Mouse (Mus musculus) fat pad, adult 2 months (tissue): ENCODE results near the gene Zfp663.
A peak's percentile ranks its signal among the peaks of the same experiment; 100 is the strongest.

Source experiments
- DNase-seq: peaks from one replicate; pipeline ENCODE4 v3.0.0-alpha.2; 2011; ENCODE audit warnings: low read depth, low spot score; ENCODE audit errors: extremely low read depth

Gene Zfp663

DNA sequence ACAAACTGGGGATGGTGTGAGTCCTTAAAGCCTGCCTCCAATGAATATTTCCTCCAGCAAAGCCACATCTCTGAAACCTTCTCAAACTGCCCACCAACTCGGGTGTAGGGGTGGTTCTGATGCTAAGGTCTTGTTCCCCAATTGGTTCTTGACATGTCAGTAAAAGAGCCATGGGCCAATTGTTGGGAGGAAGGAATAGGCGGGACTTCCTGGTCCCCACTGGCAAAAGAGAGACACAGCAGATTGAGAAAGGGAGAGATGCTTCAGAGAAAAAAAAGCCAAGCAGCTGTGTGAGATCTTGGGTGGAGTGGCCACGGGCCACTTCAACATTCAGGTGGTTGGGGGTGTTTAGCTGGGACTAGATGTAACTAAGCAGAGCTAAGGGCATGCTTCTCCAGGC is 2.5 kb upstream of the Zfp663 start:
- DNase-seq: no peak

DNA sequence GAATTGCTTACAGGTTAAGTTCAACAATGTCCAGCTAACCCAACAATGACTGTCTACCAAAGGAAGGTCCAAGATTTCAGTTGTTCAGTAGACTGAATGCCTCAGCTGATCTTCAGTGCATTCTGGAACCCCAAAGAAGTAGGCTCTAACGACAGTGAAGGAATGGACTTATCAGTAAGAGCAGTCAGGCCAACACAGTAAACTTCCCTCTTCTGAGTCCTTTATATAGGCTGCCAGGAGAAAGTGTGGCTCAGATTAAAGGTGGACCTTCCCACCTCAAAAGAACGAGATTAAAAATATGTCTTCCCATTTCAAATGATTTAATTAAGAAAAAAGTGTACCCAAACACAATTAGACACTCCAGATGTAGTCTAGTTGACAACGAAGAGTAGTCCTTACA is 1.8 kb upstream of the Zfp663 start:
- no peak for DNase-seq

DNA sequence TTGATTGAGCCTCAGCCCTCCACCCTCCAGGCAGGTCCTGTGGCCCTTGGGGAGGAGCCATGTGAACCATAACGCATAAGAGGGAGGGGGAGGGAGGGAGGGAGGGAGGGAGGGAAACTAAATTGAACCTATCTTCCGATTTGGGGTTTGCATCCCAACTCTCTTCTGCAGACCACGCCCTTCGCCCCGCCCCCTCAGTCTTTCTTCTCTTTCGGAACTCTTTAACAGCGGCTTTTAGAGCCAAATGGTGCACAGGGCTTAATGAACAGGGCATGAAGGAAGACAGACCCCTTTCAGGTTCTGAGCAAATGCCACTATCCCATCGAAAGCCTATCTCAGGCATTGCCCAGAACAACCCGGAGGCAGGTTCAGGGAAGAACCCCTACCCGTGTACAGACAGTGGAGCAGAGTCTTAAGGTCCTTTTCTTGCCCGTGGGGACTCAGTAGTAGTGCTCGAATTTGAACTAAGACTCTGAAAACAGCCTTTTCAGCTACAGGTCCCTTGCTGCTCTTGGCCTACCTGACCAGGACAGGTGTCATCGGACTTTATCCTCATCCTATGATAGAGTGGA is 575 bp downstream of the Zfp663 start:
- no peak for DNase-seq

DNA sequence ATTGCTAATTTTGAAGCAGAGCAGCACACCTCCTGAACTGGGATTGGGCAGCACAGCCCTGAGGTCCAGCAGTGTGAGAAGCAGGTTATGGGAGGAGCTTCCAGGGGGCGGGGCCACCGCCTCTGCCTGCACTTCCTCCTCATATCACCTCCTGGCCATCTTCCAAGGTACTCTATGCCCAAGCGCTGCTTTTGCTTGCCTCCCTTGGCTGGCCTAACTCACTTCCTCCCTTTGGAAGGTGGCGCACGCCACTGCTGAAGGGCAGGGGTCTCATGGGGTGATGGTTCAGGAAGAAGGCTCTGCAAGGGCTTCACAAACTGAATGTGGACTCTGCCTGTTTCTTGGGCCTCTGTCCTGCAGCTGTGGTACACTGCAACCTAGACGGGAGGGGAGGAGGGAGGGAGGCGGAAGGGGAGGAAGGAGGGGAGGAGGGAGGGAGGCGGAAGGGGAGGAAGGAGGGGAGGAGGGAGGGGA is 1.4 kb downstream of the Zfp663 start:
- DNase-seq: peak; percentile 16

DNA sequence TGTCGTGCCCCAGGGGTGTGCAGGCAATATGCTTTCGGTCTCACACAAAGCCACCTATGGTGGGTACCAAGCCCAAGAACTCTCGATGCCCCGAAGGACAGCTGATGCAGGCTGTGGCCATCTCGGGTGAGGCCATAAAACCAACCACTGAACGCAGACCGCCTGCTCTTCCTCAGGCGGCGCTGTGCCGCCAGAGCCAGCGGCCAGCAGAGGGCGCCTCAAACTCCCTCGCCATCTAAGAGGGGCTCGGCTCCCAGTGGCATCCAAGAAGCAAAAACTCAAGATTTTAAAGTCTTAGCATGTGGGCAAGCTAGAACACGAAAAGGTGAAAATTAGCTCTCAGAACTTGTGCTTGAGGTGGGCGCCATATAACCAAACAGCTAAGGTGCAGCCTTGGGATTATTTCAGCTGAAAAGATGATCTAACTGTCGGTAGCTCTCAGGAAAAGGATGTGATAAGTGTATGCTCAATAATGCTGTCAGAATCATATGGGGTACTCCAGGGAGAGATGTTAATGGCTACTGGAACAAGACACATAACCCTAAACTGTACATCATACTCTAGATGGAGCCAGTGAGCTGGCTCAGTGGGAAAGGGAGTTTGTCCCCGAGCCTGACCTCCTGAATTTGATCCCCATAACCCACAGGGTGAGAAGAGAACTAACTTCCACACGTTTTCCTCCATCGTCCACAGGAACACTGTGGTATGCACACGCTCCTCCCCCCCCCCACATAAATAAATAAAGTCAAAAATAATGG is 4.0 kb downstream of the Zfp663 start:
- DNase-seq: no peak

DNA sequence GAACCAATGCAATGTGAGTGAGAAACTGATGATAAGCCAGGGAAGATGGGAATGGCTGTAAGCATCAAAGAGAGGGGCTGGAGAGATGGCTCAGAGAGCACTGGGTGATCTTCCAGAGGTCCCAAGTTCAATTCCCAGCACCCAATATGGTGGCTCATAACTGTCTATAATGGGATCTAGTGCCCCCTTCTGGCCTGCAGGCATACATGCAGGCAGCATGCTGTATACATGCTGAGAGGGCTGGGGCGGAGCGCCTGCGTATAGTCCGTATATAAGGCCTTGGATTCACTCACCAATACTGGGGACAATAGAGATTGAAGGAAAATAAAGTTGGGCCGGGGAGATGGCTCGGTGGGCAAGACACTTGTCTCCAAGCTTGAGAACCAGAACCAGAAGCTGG is 5.2 kb downstream of the Zfp663 start:
- DNase-seq: no peak

DNA sequence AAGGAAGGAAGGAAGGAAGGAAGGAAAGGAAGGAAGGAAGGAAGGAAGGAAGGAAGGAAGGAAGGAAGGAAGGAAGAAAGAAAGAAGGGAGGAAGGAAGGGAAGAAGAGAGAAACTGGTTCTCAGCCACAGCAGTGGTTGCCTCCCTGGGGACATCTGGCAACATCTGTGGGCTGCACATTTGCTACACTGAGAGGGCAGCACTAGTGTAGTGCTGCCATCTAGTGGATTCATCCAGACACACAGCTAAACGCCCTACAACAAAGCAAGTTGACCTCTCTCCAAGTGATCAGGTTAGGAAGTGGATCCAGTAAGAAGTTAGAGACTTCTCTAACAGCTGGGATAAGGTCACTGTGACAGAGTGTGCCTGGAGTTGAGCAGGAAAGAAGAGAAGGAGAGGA is 7.7 kb downstream of the Zfp663 start:
- DNase-seq: no peak

DNA sequence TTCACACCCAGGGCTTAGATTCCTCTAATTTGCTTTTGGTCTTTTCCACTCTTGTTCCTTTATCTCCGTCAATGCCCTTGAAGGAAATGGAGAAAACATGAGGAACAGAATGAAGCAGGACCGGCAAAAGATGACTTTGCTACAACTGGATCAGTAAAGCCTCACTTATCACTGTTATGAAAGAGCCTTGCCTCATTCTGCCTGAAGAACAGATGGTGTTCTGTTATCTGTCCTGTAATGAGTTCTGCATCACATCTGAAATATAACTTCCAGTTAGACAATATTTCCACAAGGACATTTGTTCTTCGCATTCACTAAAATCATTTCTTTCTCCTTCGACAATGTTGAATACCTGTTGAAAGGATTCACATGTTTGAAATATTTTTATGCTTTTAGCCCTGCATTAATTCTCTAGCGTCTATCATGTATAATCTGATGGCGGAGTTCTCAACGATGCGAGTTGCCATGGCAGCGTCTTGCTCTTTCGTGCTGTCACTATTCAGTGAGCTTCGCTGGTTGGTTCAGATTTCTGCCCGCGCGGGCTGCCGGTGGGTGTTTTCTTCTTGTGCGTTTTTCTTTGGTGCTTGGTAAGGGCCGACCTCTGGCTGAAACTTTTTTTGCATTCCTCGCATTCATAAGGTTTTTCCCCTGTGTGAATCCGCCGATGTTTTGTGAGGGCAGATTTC is 16.6 kb downstream of the Zfp663 start:
- no peak for DNase-seq

DNA sequence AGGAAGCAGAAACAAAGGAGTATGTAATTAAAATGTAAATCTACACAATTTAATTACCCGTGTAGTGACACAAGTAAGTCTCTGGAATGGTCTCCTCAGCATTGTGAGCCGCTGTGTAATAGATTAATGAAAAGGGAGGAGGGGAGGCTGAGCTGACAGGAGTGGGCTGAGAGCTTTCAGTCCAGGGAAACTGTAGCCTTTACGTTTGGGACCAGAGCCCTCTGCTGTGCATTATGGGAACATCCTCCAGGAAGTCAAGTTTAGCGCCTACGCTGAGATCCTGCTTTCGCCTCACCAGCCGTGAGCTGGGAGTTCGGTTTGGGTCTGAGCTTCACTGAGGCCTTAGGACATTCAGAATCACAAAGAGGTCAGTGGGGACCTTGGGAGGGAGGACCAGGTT is 19.1 kb downstream of the Zfp663 start:
- DNase-seq: no peak

DNA sequence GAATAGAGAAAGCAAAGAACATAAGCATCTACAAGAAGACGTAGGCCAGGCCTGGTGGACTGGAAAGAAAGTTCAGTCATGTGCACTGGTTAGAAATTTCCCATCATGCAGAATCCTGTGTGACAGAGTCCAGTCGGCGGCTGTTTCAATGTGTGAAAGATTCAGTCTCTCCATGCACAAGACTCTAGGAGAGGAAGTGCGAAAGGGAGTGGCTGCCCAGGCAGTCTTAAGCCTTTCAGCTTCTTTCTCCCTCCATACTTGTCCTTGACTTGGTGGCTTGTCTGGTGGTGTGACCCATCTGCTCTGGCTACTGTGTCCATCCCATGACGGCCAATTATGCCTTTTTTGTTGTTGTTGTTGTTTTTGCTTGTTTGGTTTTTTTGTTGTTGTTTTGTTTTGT is 22.3 kb downstream of the Zfp663 start:
- DNase-seq: no peak

DNA sequence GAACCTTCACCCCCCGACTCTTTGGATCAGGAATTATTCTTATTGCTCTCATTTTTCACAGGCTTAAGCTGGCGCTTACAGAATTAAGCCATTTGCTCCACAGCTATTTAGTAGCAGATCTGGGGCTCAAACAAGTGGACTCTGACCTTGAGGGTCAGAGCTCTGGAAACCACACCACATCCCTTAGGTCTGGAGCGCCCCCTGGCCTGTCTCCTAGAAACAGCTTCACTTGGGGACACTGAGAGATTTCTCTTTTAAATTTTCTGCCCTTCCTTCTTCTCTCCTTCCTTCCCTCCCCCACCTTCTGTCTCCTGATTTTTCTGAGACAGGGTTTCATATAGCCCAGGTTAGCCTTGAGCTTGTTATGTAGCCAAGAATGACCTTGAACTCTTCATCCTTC is 31.3 kb downstream of the Zfp663 start:
- DNase-seq: no peak

DNA sequence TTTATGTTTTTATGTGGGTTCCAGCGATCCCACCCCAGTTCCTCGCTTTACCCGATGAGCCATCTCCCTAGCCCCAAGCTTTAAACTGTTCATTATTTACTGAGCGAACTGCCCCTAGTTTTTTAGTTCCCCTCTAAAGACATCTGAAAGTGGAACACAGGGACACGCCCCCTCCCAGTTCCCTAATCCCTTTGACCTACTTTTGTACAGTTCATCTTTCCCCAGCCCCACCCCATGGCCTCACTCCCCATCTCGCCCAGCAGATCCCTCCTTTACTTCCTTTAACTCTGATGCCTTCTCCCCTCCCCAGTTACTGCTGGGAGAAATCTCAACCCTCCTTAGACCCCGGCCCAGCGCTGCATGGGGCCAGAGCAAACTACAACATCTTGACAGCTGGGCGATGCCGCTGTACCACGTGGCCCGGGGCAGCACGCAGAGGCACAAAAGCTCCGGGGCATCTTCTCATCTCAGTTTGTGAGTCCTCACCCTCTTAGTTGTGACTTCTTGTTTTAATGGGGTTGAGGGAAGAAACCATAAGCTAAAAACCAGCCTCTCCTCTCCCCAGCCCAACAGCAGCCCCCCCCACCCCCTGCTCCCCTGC is 35.8 kb downstream of the Zfp663 start:
- DNase-seq: no peak

DNA sequence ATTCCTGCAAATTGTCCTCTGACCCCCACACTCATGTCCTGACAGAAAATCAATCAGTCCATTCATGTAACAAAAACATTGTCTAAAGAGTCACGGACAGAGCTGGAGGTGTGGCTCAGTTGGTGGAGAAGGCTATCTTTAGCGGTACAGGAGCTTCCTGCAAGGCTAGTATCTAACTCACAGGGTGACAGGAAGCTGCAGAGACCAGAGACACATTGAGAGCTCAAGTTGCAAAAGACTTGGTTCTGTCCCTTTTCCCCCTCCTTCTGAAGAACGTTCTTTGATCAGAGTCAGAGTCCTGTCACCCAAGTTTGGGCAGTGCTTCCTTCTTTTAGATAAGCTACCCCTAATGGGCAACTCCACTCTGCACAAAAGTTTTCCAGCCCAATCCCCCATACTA is 38.8 kb downstream of the Zfp663 start:
- DNase-seq: no peak

DNA sequence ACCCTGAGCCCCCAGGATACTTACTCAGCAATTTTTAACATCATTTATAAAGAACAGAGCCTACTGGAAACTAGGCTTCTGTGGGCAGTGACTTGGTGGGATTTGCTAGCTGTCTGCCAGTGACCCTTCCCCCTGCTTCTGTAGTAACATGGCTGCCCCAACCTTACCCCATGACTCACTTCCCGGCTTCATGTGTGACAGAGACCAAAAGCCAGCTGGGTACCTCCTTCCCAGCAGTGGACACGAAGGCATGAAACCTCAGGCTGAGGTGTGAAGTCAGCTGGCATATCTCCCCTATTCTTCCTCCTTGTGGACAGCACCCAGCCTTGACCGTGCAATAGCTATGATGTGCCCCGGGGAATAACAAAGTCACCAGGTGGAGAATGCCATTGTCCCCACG is 39.8 kb downstream of the Zfp663 start:
- no peak for DNase-seq

DNA sequence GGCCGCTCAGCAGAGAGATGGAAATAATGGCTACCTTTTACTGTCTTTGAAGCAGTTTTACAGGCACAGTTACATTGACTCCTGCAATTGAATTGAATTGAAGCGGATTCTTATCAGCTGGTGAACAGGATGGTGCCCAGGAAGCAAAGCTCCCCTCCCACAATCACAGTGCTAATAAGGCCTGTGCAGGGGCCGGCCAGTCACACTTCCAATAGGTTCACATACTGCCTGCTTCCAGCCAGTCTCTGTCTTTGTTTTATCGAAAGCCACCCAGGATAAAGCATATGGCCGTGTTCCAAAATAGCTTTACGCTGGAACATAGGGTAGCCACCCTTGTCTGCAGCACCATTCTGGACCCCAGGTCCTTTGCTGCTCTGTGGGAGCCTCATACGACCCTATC is 41.1 kb downstream of the Zfp663 start:
- no peak for DNase-seq

DNA sequence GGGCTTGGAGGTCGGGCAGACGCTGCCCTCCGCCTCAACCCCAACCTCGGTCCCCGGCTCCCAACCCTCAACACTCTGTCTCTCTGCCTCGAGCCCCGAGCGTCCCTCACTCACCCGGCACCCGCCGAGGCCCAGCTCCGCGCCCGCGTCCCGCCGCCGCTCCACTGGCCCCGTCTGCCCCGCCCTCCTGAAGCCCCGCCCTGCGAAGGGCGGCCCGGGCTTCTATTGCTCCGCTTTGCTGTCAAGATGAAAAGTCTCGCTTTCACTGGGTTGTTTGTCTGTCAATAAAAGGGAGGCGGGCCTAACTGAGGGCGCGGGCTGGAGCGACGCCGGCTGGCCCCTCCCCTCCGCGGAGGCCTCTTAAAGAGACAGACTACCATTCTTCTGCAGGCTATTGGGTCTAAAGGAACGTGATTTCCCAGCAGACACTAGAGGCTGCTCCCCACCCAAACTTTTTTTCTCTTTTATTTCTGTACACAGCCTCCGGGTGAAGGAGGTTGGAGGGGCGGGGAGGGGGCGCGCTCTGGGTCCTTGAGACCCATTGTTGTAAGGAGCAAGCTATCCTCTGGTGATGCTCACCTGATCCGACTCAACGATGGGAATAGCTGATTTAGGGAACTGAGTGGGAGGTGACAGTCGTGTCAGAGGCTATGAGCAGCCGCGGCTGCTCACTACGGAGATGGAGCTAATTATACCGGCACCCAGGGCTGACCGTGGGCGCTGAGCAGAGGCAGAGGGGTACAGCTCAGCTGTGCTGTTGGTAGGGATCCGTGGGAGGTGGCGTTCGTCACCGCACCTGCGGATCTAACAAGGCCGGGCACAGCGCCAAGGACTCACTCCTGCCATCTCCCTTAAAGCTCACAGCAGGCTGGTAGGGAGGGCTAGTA is 42.0 kb downstream of the Zfp663 start, which contains the start of gene Elmo2:
Gene Elmo2 (minus strand): TSS at position 176 of the 887 bp plus-strand sequence.
- DNase-seq: peak; percentile 51

DNA sequence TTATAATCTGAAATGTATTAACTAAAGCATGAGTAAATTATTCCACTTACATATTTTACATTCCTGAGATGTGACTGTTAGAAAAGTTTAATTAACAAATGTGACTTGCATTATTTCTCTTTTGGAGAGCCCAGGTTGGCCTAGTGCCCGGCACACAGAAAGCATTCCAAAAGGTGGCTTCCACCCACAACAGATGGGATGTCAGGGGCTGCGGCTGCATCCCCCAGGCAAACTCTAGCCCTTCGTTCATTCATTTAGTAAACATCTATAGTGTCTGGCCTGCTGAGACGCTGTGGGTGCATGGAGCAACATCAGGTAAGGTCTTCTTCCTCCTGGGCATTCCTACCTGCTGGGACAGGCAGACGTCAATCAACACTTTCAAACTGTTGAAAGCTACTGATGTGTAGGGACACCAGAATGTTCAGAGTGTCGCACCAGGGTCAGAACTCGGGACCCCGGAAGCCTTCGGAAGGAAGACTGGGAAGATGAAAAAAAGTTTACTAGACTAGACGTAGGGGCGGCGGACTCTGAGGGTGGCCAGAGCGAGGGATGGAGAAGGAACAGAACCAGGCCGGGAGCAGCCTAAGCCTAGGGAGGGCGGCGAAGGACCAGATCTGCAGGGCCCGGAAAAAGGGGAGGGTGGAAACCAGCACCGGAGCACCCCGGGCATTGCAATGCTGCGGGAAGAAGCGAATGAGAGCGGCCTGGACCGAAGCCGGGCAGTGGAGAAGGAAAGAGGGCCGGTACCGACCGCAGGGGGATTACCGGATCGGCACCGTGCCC is 42.8 kb downstream of the Zfp663 start:
- no peak for DNase-seq

DNA sequence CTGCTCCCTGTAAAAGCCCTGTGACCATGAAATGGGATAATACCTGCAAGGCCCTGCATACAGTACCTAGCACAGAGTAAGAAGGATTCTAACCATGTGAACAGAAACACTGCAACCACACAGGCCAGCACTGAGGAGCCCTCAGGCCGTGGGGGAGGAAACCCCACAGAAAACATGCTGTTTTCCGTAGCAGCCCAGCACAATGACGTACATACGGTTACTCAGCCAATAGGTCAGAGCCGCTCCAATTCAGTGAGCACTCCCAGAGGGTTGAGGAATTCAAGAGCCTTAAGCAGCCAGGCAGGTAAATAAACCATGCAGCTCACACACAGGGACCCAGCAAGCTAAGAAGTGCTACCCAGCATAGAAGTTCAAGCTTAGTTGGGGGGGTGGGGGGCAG is 44.6 kb downstream of the Zfp663 start:
- no peak for DNase-seq

DNA sequence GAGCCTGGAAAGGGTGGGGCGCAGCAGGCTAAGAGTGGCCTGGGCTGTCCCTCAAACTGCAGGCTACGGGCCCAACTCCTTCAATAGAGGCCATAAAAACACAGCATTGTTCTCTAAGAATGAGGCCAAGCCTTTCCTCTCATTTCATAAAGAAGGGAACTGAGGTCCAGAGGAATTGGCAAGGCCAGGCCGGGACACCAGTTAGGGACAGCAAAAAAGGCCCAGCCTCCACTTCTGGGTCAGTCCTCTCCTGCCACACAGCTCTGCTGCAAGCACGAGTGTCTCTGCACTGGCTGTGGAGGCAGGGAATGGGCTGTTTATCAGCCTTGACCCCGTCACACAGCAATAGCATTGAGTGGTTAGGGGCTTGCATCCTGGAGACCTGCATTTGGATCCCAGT is 45.0 kb downstream of the Zfp663 start:
- DNase-seq: no peak
